Mouse (Mus musculus): ENCODE measurements around the gene Rbbp7.

DNA sequence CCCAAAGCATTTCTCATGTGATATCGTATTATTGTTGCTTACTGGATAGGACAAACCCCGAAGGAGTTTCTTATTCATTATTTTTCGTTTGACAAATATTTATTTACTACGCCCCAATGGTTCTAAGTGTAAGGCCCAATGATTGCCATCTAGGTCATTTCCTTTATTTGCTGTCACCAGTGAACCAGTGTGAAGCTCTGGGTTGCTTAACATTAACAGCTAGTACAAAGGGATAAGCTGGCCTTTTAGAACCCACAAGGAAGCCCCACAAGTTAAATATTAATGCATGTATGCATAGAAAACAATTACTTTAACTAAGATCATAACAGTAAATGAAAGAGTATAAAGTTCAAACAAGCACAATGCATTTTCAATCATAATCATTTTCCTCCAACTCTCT is 5.9 kb upstream of the Rbbp7 start:
- no peak for TF ChIP-seq POLR2A (IDR thresholded peaks at IDR 0.05; ENCODE audit: control insufficient read depth in 1 of 2, insufficient read depth in 1 of 2, low read depth in 1 of 2, low read length in 2 of 2, poor library complexity in 1 of 2)
- no peak for TF ChIP-seq TCF12 (IDR thresholded peaks at IDR 0.05; ENCODE audit: low read depth, low read length)
- TF ChIP-seq EP300 (IDR thresholded peaks at IDR 0.05; ENCODE audit: low read depth in 1 of 2, low read length in 2 of 2): no peak
- TF ChIP-seq CTCF (IDR thresholded peaks at IDR 0.05 in 2 of 3, conservative IDR thresholded peaks at IDR 0.05 in 1 of 3; ENCODE audit: control insufficient read depth in 1 of 3, insufficient read depth in 1 of 3, low read depth in 2 of 3, low read length in 3 of 3, poor library complexity in 1 of 3, severe bottlenecking in 1 of 3): no peak
- no peak for TF ChIP-seq TBP (IDR thresholded peaks at IDR 0.05; ENCODE audit: low read depth, low read length)
- no peak for TF ChIP-seq UBTF (IDR thresholded peaks at IDR 0.05; ENCODE audit: borderline replicate concordance, insufficient read depth, low read depth, low read length)
- no peak for TF ChIP-seq USF2 (IDR thresholded peaks at IDR 0.05; ENCODE audit: borderline replicate concordance in 1 of 2, insufficient read depth in 1 of 2, low read depth in 1 of 2, low read length in 2 of 2)
- no peak for TF ChIP-seq TAL1 (IDR thresholded peaks at IDR 0.05; ENCODE audit: low read length)
- TF ChIP-seq KAT2A (conservative IDR thresholded peaks at IDR 0.05; ENCODE audit: low read depth, low read length): no peak
- no peak for TF ChIP-seq POLR2AphosphoS5 (IDR thresholded peaks at IDR 0.05; ENCODE audit: borderline replicate concordance, low read depth, low read length)
- no peak for TF ChIP-seq MAX (IDR thresholded peaks at IDR 0.05; ENCODE audit: low read length)
- TF ChIP-seq HCFC1 (IDR thresholded peaks at IDR 0.05; ENCODE audit: low read depth, low read length): no peak
